Mouse (Mus musculus): ENCODE data around the gene Prkce. TPM values are rescaled to one million over a fixed set of nuclear protein-coding genes. Genes with fewer than 3 reads are reported as not detected.

Gene Prkce
- total and polyA plus RNA-seq, 3 experiments = 2.0 to 6.1 (median 2.7) TPM

DNA sequence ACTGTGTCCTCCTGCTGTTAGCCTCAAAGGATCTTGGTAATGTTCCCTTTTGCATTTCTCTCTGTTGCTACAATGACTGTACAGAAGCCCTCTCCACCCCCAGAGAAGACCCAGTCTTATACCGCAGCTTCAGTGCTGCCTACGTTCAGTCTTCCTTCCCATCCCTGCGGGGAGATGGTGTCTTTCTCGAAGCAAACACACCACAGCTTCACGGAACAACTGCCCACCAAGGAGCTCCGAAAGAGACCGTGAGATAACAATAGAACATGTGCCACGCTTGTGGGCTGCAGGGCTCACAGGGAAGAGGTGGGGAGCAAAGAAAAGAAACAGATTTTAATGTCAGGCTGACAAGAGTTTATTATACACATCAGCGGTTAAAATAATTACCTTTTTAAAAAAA, 46.7 kb downstream of the Prkce start:
- ATAC-seq (ENCODE audit: extremely low read depth, insufficient number of reproducible peaks, low FRiP score, poor library complexity, severe bottlenecking) = no peak
- no peak for DNase-seq (ENCODE audit: low spot score)
- no peaks in the 10 kb centered on the region for H3K4me1 ChIP-seq (ENCODE audit: insufficient read depth, low read depth, low read length)

DNA sequence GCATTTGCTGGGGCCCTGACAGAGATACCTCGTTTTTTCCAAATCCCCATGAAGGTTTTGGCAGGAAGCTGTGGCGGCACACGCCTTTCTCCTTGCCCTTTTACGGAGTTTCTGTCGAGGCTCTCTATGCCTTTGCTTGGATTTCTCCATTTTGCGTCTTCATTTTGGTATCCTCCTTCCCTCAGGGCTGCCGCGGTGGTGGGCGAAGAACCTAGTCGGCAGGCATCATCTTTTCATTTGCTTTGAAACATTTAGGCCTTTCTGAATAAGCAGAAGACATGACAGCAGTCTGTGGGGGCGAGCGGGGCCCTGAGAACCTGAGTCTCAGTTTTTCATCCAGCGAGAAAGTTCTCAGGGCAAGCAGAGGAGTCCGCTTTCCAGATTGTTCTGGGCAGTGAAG, 47.2 kb downstream of the Prkce start:
- TF ChIP-seq CTCF (IDR thresholded peaks at IDR 0.05; ENCODE audit: low read depth, low read length) (no peak), GATA1 (IDR thresholded peaks at IDR 0.05; ENCODE audit: borderline replicate concordance, low read length) (no peak), GATA2 (IDR thresholded peaks at IDR 0.05; ENCODE audit: borderline replicate concordance, low read depth, low read length) (no peak), TAL1 (conservative IDR thresholded peaks at IDR 0.05; ENCODE audit: low read depth, low read length) (no peak), POLR2AphosphoS5 (IDR thresholded peaks at IDR 0.05; ENCODE audit: insufficient replicate concordance, low read depth, low read length) (no peak)
- Histone ChIP-seq H3K4me3 (ENCODE audit: low read depth, low read length) (no peak overlapping the region), H3K4me1 (ENCODE audit: insufficient read depth, low read depth, low read length) (no peaks in the 10 kb centered on the region), H3K36me3 (replicated peaks) (no peaks in the 10 kb centered on the region), H3K9me3 (replicated peaks) (peaks cover 5% of the 10 kb centered on the region; the same call in 1 of the 2 replicates), H3K27me3 (ENCODE audit: insufficient read depth, low read length) (peaks cover 5% of the 10 kb centered on the region; the same call in 1 of the 2 replicates)
- ATAC-seq (ENCODE audit: extremely low read depth, insufficient number of reproducible peaks, low FRiP score, poor library complexity, severe bottlenecking) = no peak
- DNase-seq (ENCODE audit: low spot score) = no peak

More for the DNA sequence above, 46.7 kb downstream of the Prkce start:
- H3K4me3 ChIP-seq (ENCODE audit: low read depth, low read length) = no peak overlapping the region
- H3K9me3 ChIP-seq (replicated peaks) = peaks cover 5% of the 10 kb centered on the region; the same call in 1 of the 2 replicates
- peaks cover 5% of the 10 kb centered on the region; the same call in 1 of the 2 replicates for H3K27me3 ChIP-seq (ENCODE audit: insufficient read depth, low read length)
- no peaks in the 10 kb centered on the region for H3K36me3 ChIP-seq (replicated peaks)
- no peak for TF ChIP-seq POLR2AphosphoS5 (IDR thresholded peaks at IDR 0.05; ENCODE audit: insufficient replicate concordance, low read depth, low read length)
- TF ChIP-seq CTCF (IDR thresholded peaks at IDR 0.05; ENCODE audit: low read depth, low read length) = no peak
- no peak for TF ChIP-seq GATA2 (IDR thresholded peaks at IDR 0.05; ENCODE audit: borderline replicate concordance, low read depth, low read length)
- TF ChIP-seq TAL1 (conservative IDR thresholded peaks at IDR 0.05; ENCODE audit: low read depth, low read length) = no peak
- TF ChIP-seq GATA1 (IDR thresholded peaks at IDR 0.05; ENCODE audit: borderline replicate concordance, low read length) = no peak

GRCm38 (mm10) chr17:86215771-86216170, 48.2 kb downstream of the Prkce start:
- TF ChIP-seq GATA2 (IDR thresholded peaks at IDR 0.05; ENCODE audit: borderline replicate concordance, low read depth, low read length) (no peak), GATA1 (IDR thresholded peaks at IDR 0.05; ENCODE audit: borderline replicate concordance, low read length) (no peak), TAL1 (conservative IDR thresholded peaks at IDR 0.05; ENCODE audit: low read depth, low read length) (no peak)
- DNase-seq (ENCODE audit: low spot score) = no peak
- H3K4me3 ChIP-seq (ENCODE audit: low read depth, low read length) = no peak overlapping the region
- peaks cover 5% of the 10 kb centered on the region; the same call in 1 of the 2 replicates for H3K27me3 ChIP-seq (ENCODE audit: insufficient read depth, low read length)
- no peaks in the 10 kb centered on the region for H3K36me3 ChIP-seq (replicated peaks)
- no peaks in the 10 kb centered on the region for H3K4me1 ChIP-seq (ENCODE audit: insufficient read depth, low read depth, low read length)
- ATAC-seq (ENCODE audit: extremely low read depth, insufficient number of reproducible peaks, low FRiP score, poor library complexity, severe bottlenecking) = peak; percentile 54; the same call in 1 of the 2 replicates
- H3K9me3 ChIP-seq (replicated peaks) = peaks cover 5% of the 10 kb centered on the region; the same call in 1 of the 2 replicates

DNA sequence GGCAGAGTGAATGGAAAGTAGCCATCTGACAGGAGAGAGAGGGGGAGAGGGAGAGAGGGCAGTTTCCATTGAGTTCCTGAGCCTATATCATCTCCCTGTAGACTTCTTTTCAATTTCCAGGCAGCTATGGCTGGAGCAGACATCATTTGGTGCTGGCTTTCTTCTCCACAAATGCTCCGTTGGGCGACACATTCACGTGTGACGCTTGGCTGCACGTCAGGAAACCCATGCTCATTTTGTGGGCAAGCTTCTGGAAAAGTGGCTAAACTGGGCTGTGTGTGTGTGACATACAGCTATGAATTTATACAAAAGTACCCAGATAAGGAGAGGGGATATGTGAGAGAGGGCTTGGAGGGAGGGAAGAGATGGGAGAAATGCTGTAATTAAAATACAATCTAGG, 49.9 kb downstream of the Prkce start:
- peaks cover 5% of the 10 kb centered on the region; the same call in 1 of the 2 replicates for H3K27me3 ChIP-seq (ENCODE audit: insufficient read depth, low read length)
- DNase-seq (ENCODE audit: low spot score) = no peak
- ATAC-seq (ENCODE audit: extremely low read depth, insufficient number of reproducible peaks, low FRiP score, poor library complexity, severe bottlenecking) = no peak
- H3K4me3 ChIP-seq (ENCODE audit: low read depth, low read length) = no peak overlapping the region
- peaks cover 5% of the 10 kb centered on the region; the same call in 1 of the 2 replicates for H3K9me3 ChIP-seq (replicated peaks)
- TF ChIP-seq GATA1 (IDR thresholded peaks at IDR 0.05; ENCODE audit: borderline replicate concordance, low read length) (no peak), POLR2AphosphoS5 (IDR thresholded peaks at IDR 0.05; ENCODE audit: insufficient replicate concordance, low read depth, low read length) (no peak), GATA2 (IDR thresholded peaks at IDR 0.05; ENCODE audit: borderline replicate concordance, low read depth, low read length) (no peak), CTCF (IDR thresholded peaks at IDR 0.05; ENCODE audit: low read depth, low read length) (no peak), TAL1 (conservative IDR thresholded peaks at IDR 0.05; ENCODE audit: low read depth, low read length) (no peak)
- H3K36me3 ChIP-seq (replicated peaks) = no peaks in the 10 kb centered on the region
- H3K4me1 ChIP-seq (ENCODE audit: insufficient read depth, low read depth, low read length) = no peaks in the 10 kb centered on the region

DNA sequence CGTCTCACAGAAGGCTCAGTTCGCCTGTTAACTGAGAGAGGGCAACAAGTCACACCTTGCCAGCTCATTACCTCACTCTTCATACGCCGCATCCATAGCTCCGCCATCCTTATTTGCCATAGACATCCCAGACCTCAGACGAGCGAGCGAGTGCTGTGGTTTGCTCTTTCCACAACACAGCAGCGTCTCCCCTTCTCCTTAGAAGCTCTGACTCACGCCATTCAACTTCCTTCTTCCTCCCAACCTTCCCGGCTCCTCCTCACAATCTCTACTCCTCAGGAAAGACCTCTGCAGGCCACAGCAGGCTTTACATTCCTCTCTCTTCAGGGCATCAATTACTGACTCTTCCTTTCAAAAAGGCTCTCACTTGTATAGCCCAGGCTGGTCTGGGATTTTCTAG, 51.0 kb downstream of the Prkce start:
- Histone ChIP-seq H3K27me3 (ENCODE audit: insufficient read depth, low read length) (peaks cover 5% of the 10 kb centered on the region; the same call in 1 of the 2 replicates), H3K36me3 (replicated peaks) (no peaks in the 10 kb centered on the region), H3K9me3 (replicated peaks) (peaks cover 5% of the 10 kb centered on the region; the same call in 1 of the 2 replicates), H3K4me3 (ENCODE audit: low read depth, low read length) (no peak overlapping the region), H3K4me1 (ENCODE audit: insufficient read depth, low read depth, low read length) (no peaks in the 10 kb centered on the region)
- ATAC-seq (ENCODE audit: extremely low read depth, insufficient number of reproducible peaks, low FRiP score, poor library complexity, severe bottlenecking) (no peak), DNase-seq (ENCODE audit: low spot score) (no peak)
- TF ChIP-seq POLR2AphosphoS5 (IDR thresholded peaks at IDR 0.05; ENCODE audit: insufficient replicate concordance, low read depth, low read length) = no peak
- no peak for TF ChIP-seq TAL1 (conservative IDR thresholded peaks at IDR 0.05; ENCODE audit: low read depth, low read length)
- TF ChIP-seq GATA1 (IDR thresholded peaks at IDR 0.05; ENCODE audit: borderline replicate concordance, low read length) = no peak
- no peak for TF ChIP-seq CTCF (IDR thresholded peaks at IDR 0.05; ENCODE audit: low read depth, low read length)
- TF ChIP-seq GATA2 (IDR thresholded peaks at IDR 0.05; ENCODE audit: borderline replicate concordance, low read depth, low read length) = no peak

DNA sequence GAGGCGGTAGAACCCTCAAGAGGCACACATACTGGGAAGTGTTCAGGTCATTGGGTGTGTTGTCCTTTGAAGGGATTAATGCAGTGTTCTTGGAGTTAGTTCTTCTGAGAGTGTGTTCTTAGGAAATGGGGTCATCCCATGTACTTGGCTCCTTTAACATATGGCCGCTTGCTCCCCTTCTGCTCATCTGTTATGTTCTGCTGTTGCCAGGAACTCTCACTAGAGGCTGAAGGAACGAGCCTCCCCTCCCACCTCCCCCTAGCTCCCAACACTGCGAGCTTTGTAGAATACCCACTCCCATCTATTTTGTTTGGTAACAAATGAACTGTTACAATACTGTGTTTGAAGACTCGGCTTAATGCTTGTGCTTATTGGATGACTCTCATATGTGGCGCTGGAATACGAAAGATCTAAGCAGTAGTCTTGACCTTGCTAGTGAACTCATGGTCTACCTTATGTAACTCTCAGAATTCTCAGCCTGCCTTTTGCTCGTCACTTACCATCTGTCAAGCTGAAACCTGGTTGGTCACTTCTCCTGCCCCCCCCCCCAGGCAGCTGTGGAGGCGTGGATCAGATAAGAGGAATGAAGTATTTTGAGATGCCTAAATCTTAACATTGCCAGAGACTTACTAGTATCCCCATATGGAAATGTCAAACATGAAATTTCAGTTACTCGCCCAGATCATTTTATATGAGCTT, 58.1 kb downstream of the Prkce start:
- Histone ChIP-seq H3K27me3 (ENCODE audit: insufficient read depth, low read length) (0 out of 2 replicates have a peak, but pooled peaks cover 2% of the 10 kb centered on the region), H3K9me3 (replicated peaks) (peaks cover 18% of the 10 kb centered on the region), H3K4me1 (ENCODE audit: insufficient read depth, low read depth, low read length) (no peaks in the 10 kb centered on the region), H3K4me3 (ENCODE audit: low read depth, low read length) (no peak overlapping the region), H3K36me3 (replicated peaks) (no peaks in the 10 kb centered on the region)
- TF ChIP-seq GATA1 (IDR thresholded peaks at IDR 0.05; ENCODE audit: borderline replicate concordance, low read length) = no peak
- TF ChIP-seq TAL1 (conservative IDR thresholded peaks at IDR 0.05; ENCODE audit: low read depth, low read length) = no peak
- no peak for TF ChIP-seq POLR2AphosphoS5 (IDR thresholded peaks at IDR 0.05; ENCODE audit: insufficient replicate concordance, low read depth, low read length)
- no peak for TF ChIP-seq CTCF (IDR thresholded peaks at IDR 0.05; ENCODE audit: low read depth, low read length)
- TF ChIP-seq GATA2 (IDR thresholded peaks at IDR 0.05; ENCODE audit: borderline replicate concordance, low read depth, low read length) = no peak
- DNase-seq (ENCODE audit: low spot score) (no peak), ATAC-seq (ENCODE audit: extremely low read depth, insufficient number of reproducible peaks, low FRiP score, poor library complexity, severe bottlenecking) (no peak)

All from G1E (cell line).